Mouse (Mus musculus) hindbrain, embryonic 15.5 days (tissue): ENCODE measurements around the gene Rnaseh1. TPM values are rescaled to one million over a fixed set of nuclear protein-coding genes. Genes with fewer than 3 reads are reported as not detected.

Experiments used
- ATAC-seq: fragments of 200-750 bp; cut with Nextera tagmentation; 2 replicates; pipeline ENCODE4 v1.8.0; 2017; ENCODE audit warnings: low read depth, moderate number of reproducible peaks, moderate TSS enrichment; ENCODE audit not compliant: low FRiP score
- H3K27ac ChIP-seq: fragments of 300-500 bp; sonication (generic); replicated peaks from 2 replicates; pipeline ENCODE4 v1.5.1; 2015; ENCODE audit warnings: mild to moderate bottlenecking, inconsistent platforms
- H3K27me3 ChIP-seq: fragments of 300-500 bp; sonication (generic); 2 replicates; pipeline ENCODE4 v1.6.1; 2015; ENCODE audit warnings: control low read depth, inconsistent platforms
- H3K36me3 ChIP-seq: fragments of 300-500 bp; sonication (generic); 2 replicates; pipeline ENCODE4 v1.6.1; 2015; ENCODE audit warnings: control low read depth, inconsistent platforms
- H3K4me1 ChIP-seq: fragments of 300-500 bp; sonication (generic); replicated peaks from 2 replicates; pipeline ENCODE4 v1.6.1; 2015; ENCODE audit warnings: control low read depth, inconsistent platforms
- H3K4me2 ChIP-seq: fragments of 300-500 bp; sonication (generic); 2 replicates; pipeline ENCODE4 v1.6.1; 2015; ENCODE audit warnings: moderate library complexity, mild to moderate bottlenecking, inconsistent platforms
- H3K4me3 ChIP-seq: fragments of 300-500 bp; sonication (generic); 2 replicates; pipeline ENCODE4 v1.5.1; 2015; ENCODE audit warnings: mild to moderate bottlenecking, inconsistent platforms
- H3K9ac ChIP-seq: fragments of 300-500 bp; sonication (generic); 2 replicates; pipeline ENCODE4 v1.6.1; 2015; ENCODE audit warnings: inconsistent platforms
- H3K9me3 ChIP-seq: fragments of 300-500 bp; sonication (generic); 2 replicates; pipeline ENCODE4 v1.6.1; 2016; ENCODE audit warnings: control low read depth, inconsistent platforms
- WGBS: fragments of 180-500 bp; shearing (Covaris S2); methylation state at CpG from one replicate; pipeline ENCODE4 v1.1.7; 2015; 5-methylcytosine and 5-hydroxymethylcytosine counted together
- microRNA-seq: library from miRNA; unstranded; fragments of <30 nt; microRNA quantifications from one replicate; pipeline ENCODE4, GENCODE M21; 2016
- polyA plus RNA-seq: library from polyadenylated mRNA; unstranded; fragments of >200 nt; fragmentation: Nextera tagmentation; extraction: Ambion mirVana; gene quantifications from 2 replicates; pipeline ENCODE4 v1.2.1, GENCODE M21; 2015

Gene Rnaseh1
- polyA plus RNA-seq, 1 experiment from 2014 or later: 25.2 TPM

- no peaks in the 10 kb centered on the region for H3K27me3 ChIP-seq
- H3K4me3 ChIP-seq: no peak overlapping the region
- WGBS: 5% methylated on average over 6 of the region's 6 CpGs
- H3K36me3 ChIP-seq: peaks cover 4% of the 10 kb centered on the region; the same call in 1 of the 2 replicates
- ATAC-seq: peak; percentile 73
- peak overlapping the region; percentile 89 for H3K27ac ChIP-seq
- H3K9ac ChIP-seq: peak overlapping the region; percentile 35; the same call in 1 of the 2 replicates
- peaks cover 31% of the 10 kb centered on the region for H3K4me1 ChIP-seq
- no peak overlapping the region for H3K4me2 ChIP-seq
- H3K9me3 ChIP-seq: no peaks in the 10 kb centered on the region
These were observed 50.3 kb downstream of the Rnaseh1 start for GRCm38 (mm10) chr12:28699656-28700055.

GRCm38 (mm10) chr12:28700101-28700511 is 50.7 kb downstream of the Rnaseh1 start:
- WGBS: 33% methylated on average over 3 of the region's 3 CpGs
- no peak overlapping the region for H3K4me3 ChIP-seq
- peaks cover 35% of the 10 kb centered on the region for H3K4me1 ChIP-seq
- H3K9ac ChIP-seq: peak overlapping the region; percentile 35; the same call in 1 of the 2 replicates
- no peaks in the 10 kb centered on the region for H3K27me3 ChIP-seq
- peak; percentile 31 for ATAC-seq
- H3K36me3 ChIP-seq: peaks cover 4% of the 10 kb centered on the region; the same call in 1 of the 2 replicates
- no peak overlapping the region for H3K4me2 ChIP-seq
- H3K9me3 ChIP-seq: no peaks in the 10 kb centered on the region
- peak overlapping the region; percentile 89 for H3K27ac ChIP-seq

- H3K4me1 ChIP-seq: peaks cover 37% of the 10 kb centered on the region
- WGBS: 50% methylated on average over 19 of the region's 19 CpGs
- H3K36me3 ChIP-seq: peaks cover 1% of the 10 kb centered on the region; the same call in 1 of the 2 replicates
- no peak overlapping the region for H3K4me2 ChIP-seq
- H3K27me3 ChIP-seq: no peaks in the 10 kb centered on the region
- no peaks in the 10 kb centered on the region for H3K9me3 ChIP-seq
- H3K27ac ChIP-seq: peak overlapping the region; percentile 89
- no peak overlapping the region for H3K4me3 ChIP-seq
- H3K9ac ChIP-seq: peak overlapping the region; percentile 35; the same call in 1 of the 2 replicates
- peak; percentile 43; the same call in 1 of the 2 replicates for ATAC-seq
These were observed 51.2 kb downstream of the Rnaseh1 start for GRCm38 (mm10) chr12:28700561-28701025.

GRCm38 (mm10) chr12:28701302-28701701 is 51.9 kb downstream of the Rnaseh1 start:
- WGBS: 84% methylated on average over 11 of the region's 11 CpGs
- H3K4me3 ChIP-seq: no peak overlapping the region
- H3K27me3 ChIP-seq: no peaks in the 10 kb centered on the region
- H3K27ac ChIP-seq: peak overlapping the region; percentile 89
- H3K36me3 ChIP-seq: no peaks in the 10 kb centered on the region
- H3K9me3 ChIP-seq: no peaks in the 10 kb centered on the region
- H3K4me1 ChIP-seq: peaks cover 37% of the 10 kb centered on the region
- H3K4me2 ChIP-seq: no peak overlapping the region
- no peak for ATAC-seq
- no peak overlapping the region for H3K9ac ChIP-seq

- Histone ChIP-seq H3K36me3 (no peaks in the 10 kb centered on the region), H3K9me3 (no peaks in the 10 kb centered on the region), H3K27ac (0 out of 2 replicates have a peak overlapping the region, but pooled peaks have one; percentile 34), H3K4me1 (peaks cover 32% of the 10 kb centered on the region), H3K27me3 (no peaks in the 10 kb centered on the region), H3K4me2 (0 out of 2 replicates have a peak overlapping the region, but pooled peaks have one; percentile 7), H3K9ac (peak overlapping the region; percentile 27), H3K4me3 (no peak overlapping the region)
- no peak for ATAC-seq
- whole genome bisulfite sequencing: 7% methylated on average over 12 of the region's 12 CpGs
These were observed 55.0 kb downstream of the Rnaseh1 start for GRCm38 (mm10) chr12:28704381-28704780.

GRCm38 (mm10) chr12:28705204-28705603 is 55.8 kb downstream of the Rnaseh1 start:
- 83% methylated on average over 6 of the region's 6 CpGs for WGBS
- Histone ChIP-seq H3K9ac (no peak overlapping the region; the same call in 1 of the 2 replicates), H3K9me3 (no peaks in the 10 kb centered on the region), H3K36me3 (no peaks in the 10 kb centered on the region), H3K4me2 (no peak overlapping the region), H3K27ac (no peak overlapping the region), H3K4me3 (no peak overlapping the region), H3K27me3 (no peaks in the 10 kb centered on the region), H3K4me1 (peaks cover 27% of the 10 kb centered on the region)
- ATAC-seq: no peak

- Histone ChIP-seq H3K4me2 (no peak overlapping the region), H3K4me3 (no peak overlapping the region), H3K36me3 (no peaks in the 10 kb centered on the region), H3K9ac (no peak overlapping the region), H3K4me1 (peaks cover 23% of the 10 kb centered on the region), H3K27ac (no peak overlapping the region), H3K9me3 (no peaks in the 10 kb centered on the region), H3K27me3 (no peaks in the 10 kb centered on the region)
- no peak for ATAC-seq
- WGBS: 90% methylated on average over 4 of the region's 4 CpGs
These were observed 58.8 kb downstream of the Rnaseh1 start for GRCm38 (mm10) chr12:28708154-28708553.

Small RNA genes within 50 kb of the gene (microRNA-seq; reads per million reads assigned to microRNA genes)
- not detected for gene Mir6937

Other genes with a start within 250 kb of the Rnaseh1 start
- 0.10 TPM in 1 of 2 replicates, not detected in the other for gene Dcdc2c, start 97.2 kb upstream of the Rnaseh1 start, polyA plus RNA-seq
- 0.10 TPM in 1 of 2 replicates, not detected in the other for gene Allc, start 67.1 kb upstream of the Rnaseh1 start, polyA plus RNA-seq
- 1.2 and 1.9 TPM in 2 replicates for gene Colec11, start 26.2 kb upstream of the Rnaseh1 start, polyA plus RNA-seq
- gene Rps7, start 13.6 kb upstream of the Rnaseh1 start, polyA plus RNA-seq: 389 and 432 TPM in 2 replicates
- 29.4 and 30.0 TPM in 2 replicates for gene Adi1, start 25.6 kb downstream of the Rnaseh1 start, polyA plus RNA-seq
- gene Trappc12, start 100.9 kb downstream of the Rnaseh1 start, polyA plus RNA-seq: 40.2 and 43.1 TPM in 2 replicates
- 70.9 and 71.8 TPM in 2 replicates for gene Eipr1, start 102.2 kb downstream of the Rnaseh1 start, polyA plus RNA-seq